Mouse (Mus musculus) retina, postnatal 1 day (tissue): ENCODE data around the gene Ranbp3.

Source experiments
- DNase-seq: peaks from one replicate; pipeline ENCODE4 v3.0.0-alpha.2; 2012

Gene Ranbp3

DNA sequence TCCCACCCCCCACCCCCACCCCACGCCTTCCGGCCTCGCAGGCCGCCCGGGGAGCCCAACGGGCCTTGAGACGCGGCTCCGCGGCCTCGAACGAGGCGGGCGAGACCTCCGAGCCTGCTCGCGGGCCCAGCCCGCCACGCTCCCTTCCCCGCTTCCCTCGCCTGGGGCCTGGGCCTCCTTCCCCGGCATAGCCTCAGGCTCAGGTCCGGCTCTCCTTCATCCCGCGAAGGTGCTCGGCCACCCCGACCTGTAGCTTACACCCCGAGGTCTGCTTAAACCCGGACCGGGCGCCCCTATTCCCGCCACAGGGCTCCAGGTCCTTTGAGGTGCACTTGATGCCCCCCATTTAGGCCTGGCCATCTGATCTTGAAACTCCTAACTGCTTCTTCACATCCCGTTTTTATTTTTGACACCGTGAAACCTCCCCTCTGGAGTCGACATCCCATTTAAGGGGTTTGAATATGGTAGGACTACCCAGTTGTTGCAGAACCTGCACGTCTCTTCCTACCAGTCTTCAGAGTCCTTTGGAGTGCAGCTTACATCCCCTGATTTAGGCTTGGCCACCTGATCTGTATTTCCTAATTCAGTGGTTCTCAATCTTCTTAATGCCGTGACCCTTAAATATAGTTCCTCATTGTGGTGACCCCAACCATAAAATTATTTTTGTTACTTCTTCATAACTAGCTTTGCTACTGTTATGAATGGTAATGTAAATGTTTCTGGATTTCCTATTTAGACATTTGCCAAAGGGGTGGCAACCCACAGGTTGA lies 738 bp downstream of the Ranbp3 start:
- no peak for DNase-seq

DNA sequence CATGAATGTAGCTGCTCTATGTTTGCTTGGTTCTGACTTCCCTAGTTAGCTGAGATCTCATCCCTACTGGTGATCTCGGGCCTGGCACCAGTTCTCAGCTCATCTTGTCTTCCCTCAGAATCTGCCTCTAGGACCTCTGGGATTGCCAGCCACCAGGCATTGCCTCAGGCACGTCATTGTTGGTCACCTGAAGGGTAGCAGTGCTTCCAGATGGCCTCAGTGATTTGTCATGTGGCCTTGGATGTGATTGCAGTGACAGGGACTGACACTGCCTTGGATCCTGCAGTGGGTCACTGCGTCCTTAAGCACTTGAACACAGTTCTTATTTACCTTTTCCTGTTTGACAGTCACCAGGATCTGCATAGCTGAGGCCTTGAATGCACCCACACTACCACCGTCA lies 8.7 kb downstream of the Ranbp3 start:
- DNase-seq = no peak

DNA sequence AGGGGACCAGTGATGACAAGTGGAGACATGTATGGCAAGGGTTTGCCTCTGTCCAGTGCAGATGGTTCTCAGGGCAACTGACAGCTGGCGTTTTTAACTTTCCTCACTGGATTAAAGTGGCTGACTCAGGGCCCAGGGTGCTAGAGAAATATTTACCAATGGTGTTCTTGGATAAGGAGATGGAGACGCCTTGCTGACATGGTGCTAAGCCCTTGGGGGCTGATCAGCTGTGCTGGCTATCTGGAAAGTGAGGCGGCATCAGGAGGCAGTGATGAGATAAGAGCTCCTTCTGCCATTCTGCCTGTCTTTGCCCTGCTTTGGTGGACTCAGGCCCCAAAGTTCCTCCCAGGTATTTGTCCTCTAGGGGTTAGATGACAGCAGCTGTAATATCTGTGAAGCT lies 9.8 kb downstream of the Ranbp3 start:
- no peak for DNase-seq

DNA sequence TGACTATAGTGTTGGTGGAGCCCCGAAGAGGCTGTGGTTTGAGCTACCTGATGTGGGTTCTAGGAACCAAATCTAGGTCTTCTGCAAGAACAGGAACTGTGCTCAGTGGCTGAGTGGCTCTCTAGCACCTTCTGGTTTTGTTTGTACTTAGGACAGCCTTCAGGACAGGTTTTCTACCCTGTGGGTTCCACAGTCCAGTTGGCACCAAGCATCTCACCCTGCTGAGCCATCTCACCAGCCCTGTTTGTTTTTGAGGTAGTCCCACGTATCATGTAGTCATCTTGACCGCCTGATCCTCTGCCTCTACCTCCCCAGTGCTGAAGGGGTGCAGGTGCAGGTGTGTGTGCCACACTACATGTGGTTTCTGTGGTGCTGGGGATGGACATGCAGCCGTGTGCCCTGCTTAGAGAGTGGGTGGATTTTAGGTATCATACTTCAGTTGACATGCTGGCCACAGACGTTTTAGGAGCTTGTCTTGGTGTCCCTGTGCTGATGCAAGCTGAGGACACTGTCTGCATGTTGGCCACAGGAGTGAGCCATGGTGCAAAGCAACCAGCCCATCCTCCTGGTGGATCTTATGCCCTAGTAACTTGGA lies 10.5 kb downstream of the Ranbp3 start:
- no peak for DNase-seq

DNA sequence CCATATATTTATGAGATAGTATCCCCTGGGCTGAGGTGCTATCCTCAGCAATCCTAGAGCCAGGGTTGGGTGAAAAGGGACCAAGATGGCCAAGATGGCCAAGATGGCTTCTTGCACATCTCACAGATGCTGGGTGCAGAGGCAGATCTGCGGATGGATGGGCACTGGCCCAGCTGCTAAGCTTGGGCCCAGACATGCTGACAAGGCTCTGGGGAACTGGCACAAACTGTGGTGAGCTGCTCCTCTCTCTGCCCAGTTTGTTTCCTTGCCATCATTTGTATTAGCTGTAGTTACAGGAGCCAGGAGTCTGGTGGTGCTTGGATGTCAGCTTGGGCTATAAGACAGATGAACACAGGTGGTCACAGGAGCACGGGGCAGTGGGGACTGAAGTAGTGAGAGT lies 11.6 kb downstream of the Ranbp3 start:
- no peak for DNase-seq

DNA sequence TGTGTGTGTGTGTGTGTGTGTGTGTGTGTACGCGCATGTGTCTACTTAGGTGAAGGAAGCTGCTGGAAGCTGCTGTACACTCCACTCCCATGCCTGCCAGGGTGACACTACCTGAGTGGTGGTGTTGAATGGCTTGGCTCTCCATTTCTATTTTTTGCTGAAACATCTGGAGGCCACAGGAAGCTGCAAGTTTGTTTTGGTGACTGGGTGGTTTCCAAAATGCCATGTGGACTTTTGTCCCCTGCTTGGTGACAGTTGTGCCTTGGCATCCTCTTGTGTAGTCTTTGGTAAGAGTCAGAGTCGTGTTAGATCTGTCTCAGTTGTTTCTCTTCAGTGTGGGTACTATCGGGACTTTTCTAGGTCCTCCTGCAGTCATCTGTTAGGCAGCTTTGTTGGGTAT lies 13.7 kb downstream of the Ranbp3 start:
- no peak for DNase-seq

DNA sequence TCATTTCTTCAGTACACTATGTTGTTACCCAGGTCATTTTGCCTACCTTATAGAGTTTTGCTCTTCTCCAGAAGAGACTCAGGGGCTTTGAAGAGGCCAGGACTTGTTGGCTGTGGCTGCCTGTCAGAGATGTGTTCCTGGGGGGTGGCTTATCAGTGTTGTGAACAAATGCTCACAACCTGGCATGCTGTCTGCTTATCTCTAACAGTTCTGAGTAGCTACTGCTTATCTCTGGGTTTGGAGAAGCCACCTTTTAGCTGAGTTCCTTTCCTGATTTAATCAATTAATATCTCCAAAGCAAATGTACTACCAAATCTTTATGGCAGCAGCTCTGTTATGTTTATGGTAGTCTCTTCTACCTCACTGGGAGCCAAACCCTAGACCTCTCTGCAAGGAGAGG lies 15.0 kb downstream of the Ranbp3 start:
- DNase-seq = no peak

DNA sequence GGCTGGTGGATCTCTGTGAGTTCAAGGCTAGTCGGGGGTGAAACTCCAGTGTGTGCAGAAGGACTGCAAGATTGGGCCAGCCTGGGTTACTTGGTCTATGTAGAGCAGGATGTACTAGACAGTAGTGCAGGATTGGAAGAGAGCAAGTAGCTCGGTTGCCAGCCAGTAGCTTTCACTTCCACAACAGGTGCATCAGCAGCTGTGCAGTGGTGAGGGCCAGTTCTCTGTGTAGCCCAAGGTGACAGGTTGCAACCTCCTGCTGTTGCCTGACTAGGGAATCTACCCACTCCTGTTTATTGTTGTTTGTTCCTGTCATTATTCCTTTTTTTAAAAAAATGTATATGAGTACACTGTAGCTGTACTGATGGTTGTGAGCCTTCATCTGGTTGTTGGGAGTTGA lies 15.6 kb downstream of the Ranbp3 start:
- DNase-seq = no peak

DNA sequence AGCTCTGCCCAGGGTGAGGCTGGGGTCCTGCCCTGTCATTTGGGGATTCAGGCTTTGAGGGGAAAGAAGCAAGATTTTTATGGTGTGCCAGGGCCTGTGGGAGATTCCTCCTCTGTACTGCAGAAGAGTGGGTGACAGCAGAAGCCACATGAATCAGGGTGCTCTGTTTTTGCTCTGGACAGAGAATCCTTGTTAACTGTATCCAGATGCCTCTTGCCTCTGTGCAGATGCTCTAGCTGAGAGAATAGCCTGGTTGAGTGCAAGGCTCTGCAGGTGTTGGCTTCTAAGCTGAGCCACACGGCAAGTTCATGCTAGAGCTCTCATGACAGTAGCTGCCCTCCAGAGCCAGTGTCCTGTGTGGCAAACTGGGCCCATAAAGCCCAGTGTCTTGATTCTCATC lies 20.3 kb downstream of the Ranbp3 start:
- DNase-seq = no peak

DNA sequence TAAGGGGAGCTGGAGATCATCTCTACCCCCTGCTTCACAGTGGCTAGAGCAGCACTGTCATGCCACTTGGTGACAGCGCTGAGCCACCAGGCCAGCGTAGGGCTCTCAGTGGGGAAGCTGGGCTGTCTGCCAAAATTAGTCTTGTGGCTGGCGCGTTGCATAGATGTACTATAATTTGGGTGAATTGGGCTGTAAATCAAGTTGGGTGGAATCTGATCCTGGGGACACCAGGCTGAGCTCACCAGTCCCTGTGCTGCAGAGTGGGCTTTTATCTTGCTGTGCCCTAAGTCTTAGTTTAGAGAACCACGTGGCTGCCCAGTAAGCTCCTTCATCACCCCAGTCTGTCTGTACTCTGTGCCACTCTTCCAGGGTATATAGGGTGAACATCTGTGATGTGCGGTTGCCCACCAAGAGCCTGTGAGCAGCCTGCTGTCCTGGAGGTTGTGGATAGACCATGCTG lies 20.8 kb downstream of the Ranbp3 start:
- DNase-seq = peak; percentile 65

DNA sequence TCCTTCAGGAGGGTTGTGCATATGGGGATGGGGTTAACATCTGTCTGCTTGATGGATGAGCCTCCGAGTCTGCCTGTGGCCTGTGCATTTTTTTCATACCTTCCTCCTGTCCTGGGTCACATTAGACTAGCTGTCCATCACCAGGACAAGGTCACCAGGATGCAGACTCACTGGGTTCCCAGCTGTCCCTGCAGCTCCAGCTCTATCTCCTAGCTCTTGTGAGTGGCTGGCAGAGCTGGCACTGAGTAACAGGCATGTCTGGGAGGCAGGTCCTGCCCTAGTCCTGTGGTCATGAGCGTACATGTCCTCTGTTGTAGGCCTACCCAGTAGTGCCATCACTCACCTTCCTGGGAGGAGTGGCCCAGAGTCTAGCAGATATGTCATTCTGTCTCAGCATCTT lies 27.4 kb downstream of the Ranbp3 start:
- no peak for DNase-seq

DNA sequence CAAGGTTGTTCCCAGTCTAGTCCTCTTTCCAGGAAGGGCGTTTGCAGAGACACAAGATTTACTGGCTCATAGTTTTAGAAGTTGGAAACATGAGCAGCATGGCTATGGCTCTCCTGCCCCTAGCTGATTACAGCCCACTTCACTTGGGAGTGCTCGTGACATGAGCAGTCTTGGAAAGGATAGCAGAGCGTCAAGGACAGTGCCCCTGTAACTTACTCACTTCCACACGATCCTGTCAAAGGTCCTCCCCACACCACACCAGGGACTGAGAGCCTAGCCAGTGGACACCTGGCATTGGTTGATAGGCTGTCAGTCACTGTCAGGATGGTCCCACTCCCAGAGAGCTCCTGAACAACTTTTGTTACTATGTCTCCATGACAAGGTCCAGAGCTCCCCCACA lies 29.9 kb downstream of the Ranbp3 start:
- DNase-seq = no peak

DNA sequence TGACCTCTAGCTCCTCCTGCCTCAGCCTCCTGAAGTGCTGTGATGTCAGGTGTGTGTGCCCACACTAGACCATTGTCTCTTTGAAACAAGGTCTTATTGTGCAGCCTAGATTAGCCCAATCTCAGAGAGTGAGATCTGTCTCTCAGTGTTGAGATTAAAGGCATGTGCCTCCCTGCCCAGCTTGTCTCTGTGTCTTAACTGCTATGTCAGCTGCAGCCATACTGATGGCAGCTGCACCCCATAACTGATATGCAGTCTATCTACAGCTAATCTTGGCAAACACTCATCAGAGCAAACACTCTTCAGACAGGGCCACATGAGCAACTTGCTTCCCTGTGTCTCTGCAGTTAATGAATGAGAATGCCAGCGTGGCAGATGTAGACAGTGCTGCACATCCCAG lies 33.4 kb downstream of the Ranbp3 start:
- DNase-seq = no peak

DNA sequence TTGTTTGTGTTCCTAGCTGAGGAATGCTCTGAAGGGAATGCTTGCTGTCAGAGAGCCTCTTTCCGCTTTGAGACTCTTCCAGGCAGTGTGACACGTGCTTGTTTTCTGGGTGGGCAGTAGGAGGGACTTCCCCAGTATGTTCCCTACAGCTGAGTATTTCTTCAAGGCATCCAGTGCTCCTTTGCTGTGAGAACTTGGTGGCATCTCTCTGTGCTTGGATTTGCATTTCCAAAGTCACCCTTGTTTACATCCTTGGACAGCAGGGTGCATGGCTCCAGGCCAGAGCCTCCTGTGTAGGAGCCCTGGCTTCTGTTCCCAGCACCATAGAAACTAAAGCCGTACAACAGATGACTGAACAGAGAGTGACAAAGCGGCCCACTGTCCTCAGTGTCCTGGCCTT lies 35.6 kb downstream of the Ranbp3 start:
- no peak for DNase-seq

DNA sequence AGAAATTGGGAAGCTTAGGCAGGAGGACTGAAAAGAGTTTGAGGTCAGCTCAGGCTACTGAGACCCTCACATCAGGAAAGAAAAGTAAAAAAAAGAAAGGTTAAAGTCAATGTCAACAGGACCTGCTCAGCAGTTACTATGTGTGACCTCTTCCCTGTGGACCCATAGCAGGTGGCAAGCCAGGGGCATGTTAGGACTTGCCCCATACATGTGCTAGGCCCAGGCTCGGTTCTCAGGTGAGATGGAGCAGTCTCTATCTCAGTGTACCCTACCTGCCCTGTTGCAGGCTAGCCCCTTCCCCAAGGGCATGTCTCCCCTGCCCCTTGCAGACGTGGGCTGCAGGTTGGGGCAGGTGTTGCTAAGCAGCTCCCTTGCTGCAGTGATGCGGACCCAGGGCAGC lies 36.6 kb downstream of the Ranbp3 start:
- DNase-seq = no peak

DNA sequence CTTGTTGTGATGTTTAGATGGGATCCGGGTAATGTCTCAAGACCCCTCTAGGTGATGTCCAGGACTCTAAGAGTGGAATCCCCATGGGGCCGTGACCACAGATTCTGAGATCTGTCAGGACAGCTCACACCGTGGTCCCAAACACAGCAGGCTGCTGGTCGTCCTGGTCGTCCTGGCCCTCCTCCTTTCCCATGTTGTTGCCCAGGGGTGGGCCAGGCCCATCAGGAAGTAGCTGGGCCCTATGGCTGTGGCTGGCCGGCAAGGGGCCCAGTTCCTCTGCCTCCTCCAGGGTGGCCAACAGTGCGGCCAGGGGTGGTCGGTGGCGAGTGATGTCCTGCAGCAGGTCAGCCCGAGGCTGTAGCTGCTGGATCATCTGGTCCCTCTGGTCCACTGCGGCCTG lies 42.3 kb downstream of the Ranbp3 start:
- no peak for DNase-seq

DNA sequence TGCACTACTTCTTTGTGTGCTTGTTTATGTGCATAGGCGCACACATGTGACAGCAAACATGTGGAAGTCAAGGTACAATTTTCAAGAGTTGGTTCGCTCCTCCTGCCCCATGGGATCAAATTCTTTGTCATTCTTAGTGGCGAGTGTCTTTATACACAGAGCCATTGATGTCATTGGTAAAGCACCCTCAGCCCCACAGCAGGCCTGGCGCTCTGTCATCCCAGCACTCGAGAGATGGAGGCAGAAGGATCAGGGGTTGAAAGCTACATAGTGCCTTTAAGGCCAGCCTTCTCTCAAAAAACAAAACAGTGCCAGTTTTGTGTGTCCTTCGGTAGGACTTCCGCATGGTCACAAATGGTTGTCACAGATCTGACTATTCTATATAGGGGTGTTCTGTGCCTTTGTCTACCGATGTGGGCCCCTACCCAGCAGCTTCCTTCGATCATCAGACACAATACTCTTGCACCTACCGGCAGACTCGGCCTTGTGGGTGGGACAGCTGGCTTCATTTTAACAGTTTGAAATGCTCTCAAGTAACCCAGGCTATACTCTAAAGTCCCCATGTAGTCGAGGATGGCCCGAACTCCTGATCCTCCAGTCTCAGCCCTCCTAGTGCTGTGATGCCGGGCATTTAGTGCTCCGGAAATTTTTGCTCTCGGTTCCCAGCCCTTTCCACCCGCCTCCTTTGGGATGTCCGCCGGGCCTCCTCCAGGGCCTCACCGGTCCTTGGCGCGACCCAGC lies 43.0 kb downstream of the Ranbp3 start:
- DNase-seq = peak; percentile 12

DNA sequence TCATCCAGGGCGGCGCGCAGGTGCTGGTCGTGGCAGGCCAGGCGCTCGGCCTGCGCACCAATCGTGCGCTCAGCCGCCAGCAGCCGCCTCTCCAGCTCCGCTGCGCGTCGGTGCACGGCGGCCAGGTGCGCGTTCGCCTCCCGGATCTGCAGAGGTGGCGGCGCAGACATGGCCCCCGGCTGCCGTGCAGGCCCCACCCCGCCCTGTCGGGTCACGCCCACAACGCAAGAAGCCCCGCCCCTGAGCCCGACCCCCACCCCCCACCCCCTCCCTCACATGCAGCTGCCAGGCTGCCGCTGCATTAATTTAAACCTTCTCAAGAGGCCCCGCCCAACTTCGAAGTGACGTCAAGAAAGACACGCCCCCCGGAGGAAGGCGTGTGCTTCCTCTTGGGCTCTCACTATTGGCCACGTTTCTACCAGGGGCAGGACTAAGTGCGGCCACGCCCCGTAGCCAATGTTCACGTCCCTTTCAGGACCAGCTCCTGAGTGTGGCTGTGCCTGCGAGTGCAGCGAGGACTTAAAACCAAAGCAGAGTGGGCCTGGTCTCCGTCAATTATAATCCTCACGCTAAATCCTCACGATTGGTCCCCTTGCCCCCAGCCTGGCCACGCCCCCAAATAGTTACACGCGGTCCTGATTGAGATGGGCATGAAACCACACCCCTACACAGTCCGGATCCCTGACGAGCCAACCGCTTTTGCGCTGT lies 43.7 kb downstream of the Ranbp3 start:
- DNase-seq = peak; percentile 99

DNA sequence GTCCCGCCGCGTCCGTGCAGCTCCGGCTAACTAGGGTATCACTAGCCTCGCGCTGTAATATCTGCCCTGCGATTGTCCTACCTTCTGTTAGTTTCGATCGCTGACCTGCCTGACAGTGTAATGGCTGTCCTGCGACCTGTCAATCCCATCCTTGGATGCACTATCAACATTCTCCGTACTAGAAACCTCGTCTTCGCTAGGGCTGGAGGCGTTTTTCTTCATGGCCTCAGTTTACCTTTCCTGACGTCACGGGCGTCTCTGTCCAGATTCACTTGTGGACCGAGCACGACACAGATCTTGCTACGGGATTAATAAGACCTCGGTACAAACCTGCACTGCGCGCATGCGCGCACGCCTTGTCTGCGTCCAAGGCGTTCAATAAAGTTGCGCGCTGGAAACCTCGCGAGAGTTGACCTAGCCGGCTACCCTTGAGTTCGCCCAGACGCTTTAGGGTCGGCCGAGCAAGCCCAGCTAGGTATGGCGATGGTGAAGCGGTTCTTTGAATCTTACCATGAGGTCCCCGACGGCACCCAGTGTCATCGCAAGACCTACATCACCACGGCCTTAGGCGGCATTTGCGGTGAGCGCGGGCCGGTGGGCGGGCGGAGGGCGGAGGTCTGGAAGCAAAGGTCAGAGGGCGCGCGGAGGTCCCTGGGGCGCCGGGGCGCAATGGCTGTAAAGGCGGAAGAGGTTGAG lies 44.4 kb downstream of the Ranbp3 start, which contains the start of the genes Ndufa11 and Vmac:
TSS of gene Ndufa11 (plus strand) at position 405 of the 696 bp plus-strand sequence.
TSS of gene Vmac (minus strand) at position 660 of the 696 bp plus-strand sequence.
- DNase-seq = peak; percentile 98

DNA sequence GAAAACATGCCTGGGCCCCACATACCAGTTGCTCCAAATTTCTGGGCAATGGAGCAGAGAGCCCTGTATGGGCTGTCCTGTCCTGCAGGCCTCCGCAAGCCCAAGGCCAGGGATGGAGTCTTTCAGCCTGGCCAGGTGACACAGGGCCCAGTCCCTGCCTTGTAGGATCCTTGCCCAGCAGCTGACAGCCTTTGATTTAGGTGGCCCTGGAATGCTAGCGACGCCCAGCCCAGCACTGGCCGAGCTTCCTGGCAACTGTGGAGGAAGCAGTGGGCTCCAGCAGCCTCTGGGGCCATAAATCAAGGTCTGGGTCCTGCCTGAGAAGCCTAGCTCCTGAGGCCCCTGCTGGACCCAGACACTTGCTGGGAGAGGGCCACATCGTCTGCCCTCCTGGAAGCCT lies 49.3 kb downstream of the Ranbp3 start:
- no peak for DNase-seq

DNA sequence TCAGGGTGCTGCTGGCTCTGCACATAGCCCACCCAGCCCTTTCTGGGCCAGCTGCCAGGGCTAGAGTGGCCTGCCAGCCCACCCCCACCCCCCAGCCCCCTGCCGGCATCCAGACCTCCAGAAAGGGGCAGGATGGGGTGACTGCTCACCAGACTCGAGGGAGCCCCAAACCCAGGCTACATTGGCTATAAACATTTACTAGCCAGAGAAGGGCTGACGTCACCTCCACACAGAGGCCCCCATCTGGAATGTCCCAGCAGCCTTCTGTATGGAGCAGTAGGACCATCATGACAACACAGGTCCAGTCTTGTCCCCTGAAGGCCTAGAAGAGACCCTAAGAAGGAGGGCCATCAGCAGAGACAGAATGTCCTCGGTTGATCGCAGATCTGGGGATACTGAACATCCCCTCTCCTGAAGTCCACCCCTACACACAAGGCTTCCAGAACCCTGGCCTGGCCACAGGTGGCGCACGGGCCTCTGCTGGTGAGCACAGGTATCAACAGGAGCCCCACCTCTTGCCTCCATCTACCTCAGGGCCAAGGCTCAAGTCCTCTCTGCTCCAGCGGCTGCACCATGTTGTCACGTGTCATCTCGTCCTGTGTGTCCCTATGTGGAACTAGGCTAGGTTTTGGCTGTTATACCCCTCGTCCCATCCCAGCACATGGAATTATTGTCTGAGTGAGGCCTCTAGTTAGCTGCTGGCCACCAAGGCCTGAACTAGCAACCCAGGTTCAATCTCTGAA lies 50.5 kb downstream of the Ranbp3 start:
- no peak for DNase-seq
